ENCODE assay signal across 9 mouse cellular contexts in the genomic region with DNA sequence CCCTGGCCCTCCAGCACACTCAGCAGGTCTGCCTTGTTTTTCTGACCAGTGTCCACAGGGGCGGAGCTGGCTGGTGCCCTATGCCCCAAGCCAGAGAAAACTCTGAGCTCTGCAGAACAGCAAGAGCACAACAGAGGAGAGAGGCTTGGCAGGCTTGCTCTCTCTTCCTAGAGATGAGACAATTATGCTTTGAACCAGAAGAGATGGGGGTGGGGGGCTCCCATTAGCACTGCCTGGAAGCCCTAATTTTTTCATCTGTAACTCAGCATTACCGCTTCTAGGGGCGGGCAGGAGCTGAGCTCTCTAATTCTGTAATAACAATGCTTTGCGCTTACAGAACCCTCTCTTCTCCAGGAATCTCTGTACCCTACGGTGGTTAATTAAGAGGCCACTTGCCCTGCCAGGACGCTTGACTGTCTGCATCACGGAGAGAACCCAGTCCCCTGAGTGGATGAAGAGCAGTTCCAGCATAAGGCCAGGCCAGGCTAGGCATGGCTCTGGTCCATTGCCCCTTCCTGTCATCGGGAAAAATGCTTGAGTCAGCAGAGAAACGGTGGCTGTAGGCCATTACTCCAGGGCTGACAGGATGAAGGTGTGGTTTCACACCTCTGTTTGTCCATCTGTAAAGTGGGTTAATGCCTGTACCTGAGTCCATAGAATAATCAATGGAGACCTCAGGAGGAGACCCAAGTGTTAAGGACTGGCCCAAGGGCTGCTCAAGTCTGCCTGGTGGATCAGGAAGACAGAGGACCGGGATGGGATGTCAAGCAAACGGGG. TPM values are rescaled to one million over a fixed set of nuclear protein-coding genes. Genes with fewer than 3 reads are reported as not detected.
A peak's percentile ranks its signal among the peaks of the same experiment; 100 is the strongest.
DNase-seq lines count a peak whose midpoint lies in the region; ATAC-seq and TF ChIP-seq lines count a peak whose summit lies in the region.
"Had no signal": no experiment of that assay in that cellular context is flagged by ENCODE, and none has a peak within 500 bp of the region (broad histone marks: within the 10 kb centered on the region; RNA-seq: fewer than 3 reads in every experiment).

No protein-coding gene starts in this region.

- peak overlapping the region; percentile 74 for H3K4me3 ChIP-seq in lung, adult 2 months (replicated peaks; ENCODE audit: extremely low read depth, low read depth, low read length)
- H3K4me3 ChIP-seq in cerebellum, adult 2 months (replicated peaks; ENCODE audit: insufficient read depth, low read depth, low read length): peak overlapping the region; percentile 63
- H3K4me3 ChIP-seq in heart, postnatal 0 days (ENCODE audit: low read depth, low read length): peak overlapping the region; percentile 93
- peak overlapping the region; percentile 86 for H3K4me3 ChIP-seq in layer of hippocampus, adult 2 months
- H3K4me3 ChIP-seq in midbrain, postnatal 0 days (ENCODE audit: low read depth, low read length): peak overlapping the region; percentile 91

- TF ChIP-seq POLR2A in lung, adult 2 months (IDR thresholded peaks at IDR 0.05; ENCODE audit: borderline replicate concordance, extremely low read depth, low read depth, low read length): no peak
- no peak for TF ChIP-seq POLR2A in cerebellum, adult 2 months (IDR thresholded peaks at IDR 0.05; ENCODE audit: borderline replicate concordance, insufficient read depth, low read length)

- no peak for ATAC-seq in heart, postnatal 0 days (ENCODE audit: insufficient read depth, low read depth)
- ATAC-seq in midbrain, postnatal 0 days (ENCODE audit: low FRiP score): no peak
- ATAC-seq in activated CD4-positive, CD25-positive, alpha-beta regulatory T cell, adult 4 months: no peak

- peak overlapping the region; percentile 95 for H3K9ac ChIP-seq in heart, postnatal 0 days (replicated peaks; ENCODE audit: low read depth, low read length)
- H3K9ac ChIP-seq in midbrain, postnatal 0 days (replicated peaks; ENCODE audit: low read length, poor library complexity, severe bottlenecking): peak overlapping the region; percentile 89

- no peaks in the 10 kb centered on the region for H3K27me3 ChIP-seq in cerebellum, adult 2 months (ENCODE audit: control insufficient read depth, insufficient read depth, low read length)
- H3K27me3 ChIP-seq in heart, postnatal 0 days (ENCODE audit: control insufficient read depth, insufficient read depth, low read length): no peaks in the 10 kb centered on the region
- H3K27me3 ChIP-seq in midbrain, postnatal 0 days (ENCODE audit: insufficient read depth, low read length): no peaks in the 10 kb centered on the region

- DNase-seq in lung, adult 2 months: peak; percentile 27
- DNase-seq in lung, adult 18-20 months: no peak
- peak; percentile 78 to 85 for DNase-seq in cerebellum, adult 2 months
- peak; percentile 37 for DNase-seq in heart, postnatal 0 days (ENCODE audit: low spot score)
- peak; percentile 60 to 64 for DNase-seq in layer of hippocampus, adult 2 months (ENCODE audit: low spot score in 2 of 2)
- DNase-seq in midbrain, postnatal 0 days (ENCODE audit: low spot score): peak; percentile 62
- no peak for DNase-seq in spleen, adult 18-20 months

- no peak for TF ChIP-seq CTCF in lung, adult 2 months (IDR thresholded peaks at IDR 0.05; ENCODE audit: insufficient read depth, low read length)
- TF ChIP-seq CTCF in cerebellum, adult 2 months (IDR thresholded peaks at IDR 0.05; ENCODE audit: borderline replicate concordance, insufficient read depth, low read depth, low read length): no peak
- no peak for TF ChIP-seq CTCF in heart, postnatal 0 days (IDR thresholded peaks at IDR 0.05; ENCODE audit: low read depth)
- no peak for TF ChIP-seq CTCF in layer of hippocampus, adult 2 months (conservative IDR thresholded peaks at IDR 0.05)
- TF ChIP-seq CTCF in midbrain, postnatal 0 days (IDR thresholded peaks at IDR 0.05): no peak

- peak overlapping the region; percentile 82 for H3K4me2 ChIP-seq in heart, postnatal 0 days (ENCODE audit: low read depth, low read length)
- H3K4me2 ChIP-seq in midbrain, postnatal 0 days (ENCODE audit: low read depth, low read length, poor library complexity, severe bottlenecking): peak overlapping the region; percentile 77

- H3K27ac ChIP-seq in cerebellum, adult 2 months (ENCODE audit: insufficient read depth, low read length): peak overlapping the region; percentile 55
- H3K27ac ChIP-seq in heart, postnatal 0 days (ENCODE audit: low read depth): peak overlapping the region; percentile 92
- peak overlapping the region; percentile 97 for H3K27ac ChIP-seq in layer of hippocampus, adult 2 months
- H3K27ac ChIP-seq in midbrain, postnatal 0 days (ENCODE audit: low read depth, low read length): peak overlapping the region; percentile 63

- H3K36me3 ChIP-seq in heart, postnatal 0 days (replicated peaks; ENCODE audit: control insufficient read depth, insufficient read depth, low read length): no peaks in the 10 kb centered on the region
- no peaks in the 10 kb centered on the region for H3K36me3 ChIP-seq in midbrain, postnatal 0 days (ENCODE audit: insufficient read depth, low read length)

- peaks cover 44% of the 10 kb centered on the region for H3K4me1 ChIP-seq in lung, adult 2 months (ENCODE audit: control insufficient read depth, insufficient read depth, low read length)
- peaks cover 51% of the 10 kb centered on the region for H3K4me1 ChIP-seq in cerebellum, adult 2 months (ENCODE audit: control insufficient read depth, insufficient read depth, low read length)
- peaks cover 53% of the 10 kb centered on the region for H3K4me1 ChIP-seq in heart, postnatal 0 days (ENCODE audit: control insufficient read depth, insufficient read depth)
- peaks cover 49% of the 10 kb centered on the region for H3K4me1 ChIP-seq in midbrain, postnatal 0 days (ENCODE audit: insufficient read depth, low read length)

- TF ChIP-seq EP300 in heart, postnatal 0 days (IDR thresholded peaks at IDR 0.05; ENCODE audit: low read depth): no peak

- 15% methylated on average over 11 of the region's 11 CpGs for WGBS in lung, adult 2 months
- WGBS in cerebellum, adult 2 months: under 1% methylated on average over 11 of the region's 11 CpGs
- WGBS in heart, postnatal 0 days: 19% methylated on average over 11 of the region's 11 CpGs
- WGBS in midbrain, postnatal 0 days: 11% methylated on average over 11 of the region's 11 CpGs

- H3K9me3 ChIP-seq in heart, postnatal 0 days (replicated peaks; ENCODE audit: control insufficient read depth, low read length): no peaks in the 10 kb centered on the region
- H3K9me3 ChIP-seq in midbrain, postnatal 0 days (ENCODE audit: low read length): no peaks in the 10 kb centered on the region

RNA-seq across cellular contexts. Expression of gene Bcar1, which starts 1.2 kb away (rescaled TPM):
- polyA plus RNA-seq in lung, adult 2 months (2012; rRNA removed): 81.4 and 87.7 TPM in 2 replicates
- 129 and 146 TPM in 2 replicates for polyA plus RNA-seq in cerebellum, adult 2 months (2012; rRNA removed)
- total RNA-seq in heart, postnatal 0 days (2014; rRNA removed; ENCODE audit: low replicate concordance): 53.2 and 81.5 TPM in 2 replicates
- 25.6 and 27.9 TPM in 2 replicates for polyA plus RNA-seq in heart, postnatal 0 days (2015; fragmentation: Nextera tagmentation; extraction: Ambion mirVana)
- 10 to 100 TPM; 66.1 to 69.7 TPM for total RNA-seq in layer of hippocampus, adult 2 months (2021)
- 62.3 and 72.8 TPM in 2 replicates for total RNA-seq in midbrain, postnatal 0 days (2014; rRNA removed)
- polyA plus RNA-seq in midbrain, postnatal 0 days (2015; fragmentation: Nextera tagmentation; extraction: Ambion mirVana): 38.3 and 44.3 TPM in 2 replicates
- polyA plus RNA-seq in activated CD4-positive, CD25-positive, alpha-beta regulatory T cell, adult 4 months (2017; shearing (Covaris generic)): under 1 TPM; 0.21 to 0.38 TPM

RNA-seq across cellular contexts. Expression of gene Ctrb1, which starts 51.6 kb away (rescaled TPM):
- 1.5 and 59.1 TPM in 2 replicates for polyA plus RNA-seq in lung, adult 2 months (2012; rRNA removed)
- 0.29 and 0.33 TPM in 2 replicates for polyA plus RNA-seq in cerebellum, adult 2 months (2012; rRNA removed)
- 0.62 and 3.4 TPM in 2 replicates for total RNA-seq in heart, postnatal 0 days (2014; rRNA removed; ENCODE audit: low replicate concordance)
- polyA plus RNA-seq in heart, postnatal 0 days (2015; fragmentation: Nextera tagmentation; extraction: Ambion mirVana): not detected in 2 replicates
- total RNA-seq in layer of hippocampus, adult 2 months (2021): not detected
- not detected in 2 replicates for total RNA-seq in midbrain, postnatal 0 days (2014; rRNA removed)
- polyA plus RNA-seq in midbrain, postnatal 0 days (2015; fragmentation: Nextera tagmentation; extraction: Ambion mirVana): not detected in 2 replicates
- polyA plus RNA-seq in activated CD4-positive, CD25-positive, alpha-beta regulatory T cell, adult 4 months (2017; shearing (Covaris generic)): not detected
- total RNA-seq: adrenal gland, adult 18-20 months had no signal

Comparison
In these comparisons a context has a peak if more than half of its experiments do, and no peak if none do; other contexts are left out.
1. DNase-seq: peak in lung, adult 2 months (single experiment), cerebellum, adult 2 months (2 of 2), heart, postnatal 0 days (single experiment), layer of hippocampus, adult 2 months (2 of 2) and midbrain, postnatal 0 days (single experiment); none in lung, adult 18-20 months (0 of 2) and spleen, adult 18-20 months (0 of 2).
2. RNA of gene Bcar1, which starts 1.2 kb away (polyA plus RNA-seq): 129 to 146 TPM in cerebellum, adult 2 months, 81.4 to 87.7 TPM in lung, adult 2 months, 38.3 to 44.3 TPM in midbrain, postnatal 0 days and 25.6 to 27.9 TPM in heart, postnatal 0 days; 0.21 to 0.38 TPM in activated CD4-positive, CD25-positive, alpha-beta regulatory T cell, adult 4 months; every median in the first group is over 10 times any median in the second.
3. Peak in every context shown above with its lines, with median percentiles within 50 percentile points of each other: H3K4me3 ChIP-seq and H3K27ac ChIP-seq.